9 mouse cellular contexts compared by ENCODE assay signal in genomic region chr4:107937338-107937737, GRCm38 (mm10). TPM values are rescaled to one million over a fixed set of nuclear protein-coding genes. Genes with fewer than 3 reads are reported as not detected.
DNase-seq lines count a peak whose midpoint lies in the region; ATAC-seq lines count a peak whose summit lies in the region.
"Had no signal": no experiment of that assay in that cellular context is flagged by ENCODE, and none has a peak within 500 bp of the region (broad histone marks: within the 10 kb centered on the region; RNA-seq: fewer than 3 reads in every experiment).

No protein-coding gene starts in this region.

- H3K9me3 ChIP-seq in forebrain, embryonic 10.5 days: no peaks in the 10 kb centered on the region
- H3K9me3 ChIP-seq in forebrain, embryonic 12.5 days: no peaks in the 10 kb centered on the region
- H3K9me3 ChIP-seq in stomach, embryonic 14.5 days (ENCODE audit: control insufficient read depth, low read depth, low read length): no peaks in the 10 kb centered on the region
- H3K9me3 ChIP-seq: limb, embryonic 13.5 days had no signal

- no peak overlapping the region for H3K4me3 ChIP-seq in forebrain, embryonic 10.5 days
- H3K4me3 ChIP-seq in forebrain, embryonic 12.5 days (replicated peaks): no peak overlapping the region
- no peak overlapping the region for H3K4me3 ChIP-seq in stomach, embryonic 14.5 days (ENCODE audit: low read depth, low read length)
- H3K4me3 ChIP-seq: limb, embryonic 13.5 days had no signal

- peak; percentile 33 for DNase-seq in forebrain, embryonic 10.5 days (ENCODE audit: extremely low spot score, low spot score)
- peak; percentile 53 for DNase-seq in cerebellum, adult 11-12 months
- peak; percentile 43 for DNase-seq in forelimb bud, embryonic 11.5 days (ENCODE audit: low read depth, low spot score)
- peak; percentile 36 for DNase-seq in induced T-regulatory cell, adult 2 months (ENCODE audit: low read depth)
- DNase-seq in left cerebral cortex, adult 11 months (ENCODE audit: low spot score): peak; percentile 58

- no peaks in the 10 kb centered on the region for H3K36me3 ChIP-seq in forebrain, embryonic 10.5 days (replicated peaks)
- no peaks in the 10 kb centered on the region for H3K36me3 ChIP-seq in forebrain, embryonic 12.5 days (replicated peaks)
- no peaks in the 10 kb centered on the region for H3K36me3 ChIP-seq in stomach, embryonic 14.5 days (ENCODE audit: control insufficient read depth, insufficient read depth, low read length)
- H3K36me3 ChIP-seq: limb, embryonic 13.5 days had no signal

- WGBS in forebrain, embryonic 10.5 days: 37% methylated on average over 6 of the region's 6 CpGs
- 27% methylated on average over 6 of the region's 6 CpGs for WGBS in forebrain, embryonic 12.5 days
- WGBS in stomach, embryonic 14.5 days: 15% methylated on average over 6 of the region's 6 CpGs

- H3K4me1 ChIP-seq in forebrain, embryonic 10.5 days: no peaks in the 10 kb centered on the region
- H3K4me1 ChIP-seq in forebrain, embryonic 12.5 days: no peaks in the 10 kb centered on the region
- peaks cover 6% of the 10 kb centered on the region; the same call in 1 of the 2 replicates for H3K4me1 ChIP-seq in stomach, embryonic 14.5 days (ENCODE audit: control insufficient read depth, insufficient read depth, low read length)
- H3K4me1 ChIP-seq: limb, embryonic 13.5 days had no signal

- no peaks in the 10 kb centered on the region for H3K27me3 ChIP-seq in forebrain, embryonic 10.5 days (ENCODE audit: poor library complexity, severe bottlenecking)
- H3K27me3 ChIP-seq in forebrain, embryonic 12.5 days: peaks cover 3% of the 10 kb centered on the region; the same call in 1 of the 2 replicates
- no peaks in the 10 kb centered on the region for H3K27me3 ChIP-seq in stomach, embryonic 14.5 days (ENCODE audit: control insufficient read depth, insufficient read depth, low read length)
- H3K27me3 ChIP-seq: limb, embryonic 13.5 days had no signal

- H3K4me2 ChIP-seq in forebrain, embryonic 12.5 days: no peak overlapping the region
- H3K4me2 ChIP-seq in stomach, embryonic 14.5 days (replicated peaks; ENCODE audit: low read depth, low read length): no peak overlapping the region
- H3K4me2 ChIP-seq: limb, embryonic 13.5 days had no signal

- ATAC-seq in forebrain, embryonic 12.5 days (ENCODE audit: low FRiP score): no peak
- ATAC-seq in megakaryocyte progenitor cell, adult 5-6 weeks (replicated peaks; ENCODE audit: poor library complexity): peak; percentile 60
- ATAC-seq in stomach, embryonic 14.5 days (ENCODE audit: insufficient number of reproducible peaks, insufficient read depth, low FRiP score, low read depth): peak; percentile 74

- H3K27ac ChIP-seq in forebrain, embryonic 10.5 days: no peak overlapping the region
- no peak overlapping the region for H3K27ac ChIP-seq in forebrain, embryonic 12.5 days
- peak overlapping the region; percentile 53; the same call in 1 of the 2 replicates for H3K27ac ChIP-seq in stomach, embryonic 14.5 days (ENCODE audit: low read length)
- H3K27ac ChIP-seq: limb, embryonic 13.5 days had no signal

- no peak overlapping the region for H3K9ac ChIP-seq in forebrain, embryonic 12.5 days
- H3K9ac ChIP-seq in stomach, embryonic 14.5 days (replicated peaks; ENCODE audit: low read depth, low read length): no peak overlapping the region
- H3K9ac ChIP-seq: limb, embryonic 13.5 days had no signal

RNA-seq across cellular contexts. Expression of gene Cpt2, which starts 13.9 kb away (rescaled TPM):
- 36.4 and 41.3 TPM in 2 replicates for polyA plus RNA-seq in forebrain, embryonic 10.5 days (2016; fragmentation: Nextera tagmentation; extraction: Ambion mirVana)
- 25.1 and 25.4 TPM in 2 replicates for polyA plus RNA-seq in forebrain, embryonic 12.5 days (2016; fragmentation: Nextera tagmentation; extraction: Ambion mirVana)
- total RNA-seq in megakaryocyte progenitor cell, adult 5-6 weeks (2015): 20.9 and 22.2 TPM in 2 replicates
- total RNA-seq in megakaryocyte progenitor cell, adult 5-6 weeks (2017): 19.0 and 19.7 TPM in 2 replicates
- polyA plus RNA-seq in stomach, embryonic 14.5 days (2014; fragmentation: Nextera tagmentation; extraction: Ambion mirVana): 44.2 and 48.3 TPM in 2 replicates

RNA-seq across cellular contexts. Expression of gene Slc1a7, which starts 30.8 kb away (rescaled TPM):
- polyA plus RNA-seq in forebrain, embryonic 10.5 days (2016; fragmentation: Nextera tagmentation; extraction: Ambion mirVana): 0.06 TPM in 1 of 2 replicates, not detected in the other
- polyA plus RNA-seq in forebrain, embryonic 12.5 days (2016; fragmentation: Nextera tagmentation; extraction: Ambion mirVana): not detected in 2 replicates
- total RNA-seq in megakaryocyte progenitor cell, adult 5-6 weeks (2015): not detected in 2 replicates
- total RNA-seq in megakaryocyte progenitor cell, adult 5-6 weeks (2017): not detected in 2 replicates
- polyA plus RNA-seq in stomach, embryonic 14.5 days (2014; fragmentation: Nextera tagmentation; extraction: Ambion mirVana): 0.41 TPM in 1 of 2 replicates, not detected in the other
- polyA plus RNA-seq: limb, embryonic 13.5 days had no signal

RNA-seq across cellular contexts. Expression of gene 0610037L13Rik, which starts 47.7 kb away (rescaled TPM):
- 102 and 105 TPM in 2 replicates for polyA plus RNA-seq in forebrain, embryonic 10.5 days (2016; fragmentation: Nextera tagmentation; extraction: Ambion mirVana)
- 110 and 115 TPM in 2 replicates for polyA plus RNA-seq in forebrain, embryonic 12.5 days (2016; fragmentation: Nextera tagmentation; extraction: Ambion mirVana)
- total RNA-seq in megakaryocyte progenitor cell, adult 5-6 weeks (2015): 59.8 and 60.9 TPM in 2 replicates
- total RNA-seq in megakaryocyte progenitor cell, adult 5-6 weeks (2017): 44.5 and 65.4 TPM in 2 replicates
- polyA plus RNA-seq in stomach, embryonic 14.5 days (2014; fragmentation: Nextera tagmentation; extraction: Ambion mirVana): 147 and 148 TPM in 2 replicates

RNA-seq across cellular contexts. Expression of gene Magoh, which starts 57.8 kb away (rescaled TPM):
- 245 and 247 TPM in 2 replicates for polyA plus RNA-seq in forebrain, embryonic 10.5 days (2016; fragmentation: Nextera tagmentation; extraction: Ambion mirVana)
- polyA plus RNA-seq in forebrain, embryonic 12.5 days (2016; fragmentation: Nextera tagmentation; extraction: Ambion mirVana): 232 and 233 TPM in 2 replicates
- total RNA-seq in megakaryocyte progenitor cell, adult 5-6 weeks (2015): 241 and 247 TPM in 2 replicates
- 327 and 344 TPM in 2 replicates for total RNA-seq in megakaryocyte progenitor cell, adult 5-6 weeks (2017)
- polyA plus RNA-seq in stomach, embryonic 14.5 days (2014; fragmentation: Nextera tagmentation; extraction: Ambion mirVana): 194 and 195 TPM in 2 replicates
